Mouse (Mus musculus) left cerebral cortex, postnatal 10 days (tissue): ENCODE measurements at regions not wholly inside any gene's neighbourhood (a gene's known extent, or its start where the extent isn't known, plus 50 kb on each side); places are given as distances from the start of the nearest gene placed in this dataset.
A peak's percentile ranks its signal among the peaks of the same experiment; 100 is the strongest.
"Not testable (repeated sequence)": the region's sequence is repeated elsewhere in the genome, so short reads cannot be mapped to it uniquely, and the experiment has no call there.

Experiments used
- DNase-seq, 2 experiments: peaks; one replicate each; pipeline ENCODE4 v3.0.0; 2021 to 2022; ENCODE audit warnings: low spot score in 2 of 2, mixed read lengths in 1 of 2; ENCODE audit errors: extremely low spot score in 1 of 2
- intact Hi-C: fragments of 180-260 bp; cut with DNase I; formaldehyde crosslinking; loops from one replicate; pipeline ENCODE4 v1.15.1; 2025

- DNase-seq, result no peak
- intact Hi-C loops, result no loop called here
Observed at GRCm38 (mm10) chr9:31656676-31657075, 192.4 kb upstream of the Tmem45b start.

DNA sequence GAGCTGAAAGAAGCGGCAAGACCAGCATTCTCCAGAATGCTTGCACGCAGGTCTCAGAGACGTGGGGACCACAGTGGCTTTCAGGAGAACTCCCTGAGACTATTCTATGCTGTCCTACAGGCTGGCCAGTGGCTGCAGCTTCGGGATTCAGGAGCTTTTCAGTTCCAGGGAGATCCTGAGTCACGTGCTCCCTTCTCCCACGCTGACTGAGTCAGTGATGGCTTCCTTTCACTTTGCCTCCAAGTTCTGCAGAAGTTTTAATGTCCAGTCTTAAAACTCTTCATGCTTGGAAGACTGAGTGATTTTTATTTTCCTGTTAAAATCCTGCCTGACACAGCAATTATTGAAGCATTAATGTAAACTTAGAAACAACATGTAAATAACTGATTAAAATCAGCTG, 190.5 kb upstream of the Tmem45b start:
- no peak for DNase-seq
- intact Hi-C loops, result no loop called here

- intact Hi-C loops, result no loop called here
- DNase-seq, result no peak
Observed at GRCm38 (mm10) chr9:31654213-31654612, 190.0 kb upstream of the Tmem45b start.

GRCm38 (mm10) chr9:31653788-31654187, 189.5 kb upstream of the Tmem45b start:
- no peak for DNase-seq
- intact Hi-C loops, result no loop called here

- intact Hi-C loops, result no loop called here
- DNase-seq, result no peak
Observed at GRCm38 (mm10) chr9:31650362-31651130, 186.3 kb upstream of the Tmem45b start.

- intact Hi-C loops, result no loop called here
- no peak for DNase-seq
Observed at GRCm38 (mm10) chr9:31649073-31649472, 184.8 kb upstream of the Tmem45b start.

DNA sequence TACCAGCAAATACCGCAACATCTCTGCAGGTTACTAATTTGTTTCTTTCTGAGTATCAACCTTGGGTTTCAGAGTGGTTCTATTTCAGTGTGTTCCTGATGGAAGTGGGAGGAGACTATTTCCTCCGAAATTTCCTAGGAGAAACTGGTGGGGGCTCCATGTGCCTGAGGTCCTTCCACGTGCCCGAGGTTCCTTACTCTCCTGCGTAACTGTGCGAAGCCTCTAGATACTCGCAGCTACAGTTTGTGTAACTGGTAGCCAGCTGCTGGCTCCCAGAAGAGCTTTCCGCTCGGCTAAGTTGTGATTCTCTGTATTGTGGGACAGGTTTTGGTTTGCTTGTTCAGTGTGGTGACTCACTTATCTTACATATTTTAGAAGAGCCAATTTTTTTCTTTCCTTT, 184.3 kb upstream of the Tmem45b start:
- DNase-seq, result no peak
- intact Hi-C loops, result no loop called here

DNA sequence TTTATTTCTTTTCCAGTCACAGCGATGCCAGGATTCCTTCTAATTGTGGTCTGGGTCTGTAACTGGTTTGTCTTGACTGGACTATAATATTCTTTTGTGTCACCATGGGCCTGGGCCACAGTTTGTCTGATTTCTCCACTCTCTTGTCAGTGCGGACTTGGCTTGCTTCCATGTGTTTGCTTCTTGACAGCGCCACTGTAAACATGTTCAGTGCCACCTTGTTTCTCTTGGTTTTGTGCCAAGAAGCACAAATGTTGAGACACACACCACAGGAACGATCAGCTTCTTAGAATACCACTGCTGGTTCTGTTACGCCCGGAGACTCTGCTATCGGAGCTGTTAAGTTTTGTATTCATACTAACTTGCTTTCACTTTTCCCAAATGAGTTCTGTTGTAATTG, 180.9 kb upstream of the Tmem45b start:
- intact Hi-C loops, result no loop called here
- peak in 1 of 2 experiments; percentile 38 for DNase-seq

GRCm38 (mm10) chr9:31644106-31644505, 179.8 kb upstream of the Tmem45b start:
- DNase-seq, result no peak
- intact Hi-C loops, result no loop called here

DNA sequence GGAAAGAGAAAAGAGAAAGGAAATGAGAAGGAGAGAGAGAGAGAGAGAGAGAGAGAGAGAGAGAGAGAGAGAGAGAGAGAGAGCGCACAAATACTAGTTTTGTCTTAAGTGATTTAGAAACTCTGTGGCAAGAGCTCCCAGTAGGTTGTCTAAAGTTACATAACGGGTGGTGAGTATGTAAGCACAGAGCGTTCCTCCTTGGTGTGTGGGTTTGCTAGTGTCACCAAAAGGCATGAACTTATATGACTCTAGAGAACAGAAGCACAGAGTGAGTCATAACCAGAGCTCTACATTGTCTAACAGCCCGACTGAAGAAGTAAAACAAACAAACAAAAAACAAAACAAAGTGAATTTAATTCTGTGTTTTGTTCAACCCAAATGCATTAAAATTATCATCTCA, 177.9 kb upstream of the Tmem45b start:
- DNase-seq, result no peak
- intact Hi-C loops, result no loop called here

DNA sequence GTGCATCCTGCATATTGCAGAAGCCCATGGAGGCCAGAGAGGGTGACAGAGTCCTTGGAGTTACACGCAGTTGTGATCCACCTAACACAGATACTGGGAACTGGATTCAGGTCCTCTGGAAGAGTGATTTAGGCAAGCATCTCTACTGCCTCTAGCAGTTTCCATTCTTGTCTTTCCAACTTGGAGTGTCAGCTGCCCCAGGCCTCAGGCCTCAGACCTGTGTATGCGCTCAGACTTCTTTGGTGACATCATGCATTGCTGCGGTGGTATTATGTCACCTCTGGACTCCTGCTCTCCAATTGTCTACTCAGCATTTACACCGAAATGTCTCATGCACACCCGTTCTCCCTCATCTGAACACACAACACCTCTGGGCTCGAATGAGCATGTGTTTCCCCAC, 164.0 kb upstream of the Tmem45b start:
- DNase-seq, result no peak
- intact Hi-C loops, result no loop called here

GRCm38 (mm10) chr9:31621553-31621952, 157.3 kb upstream of the Tmem45b start:
- DNase-seq, intact Hi-C loops: not testable (repeated sequence)

- DNase-seq, result no peak
- intact Hi-C loops, result no loop called here
Observed at GRCm38 (mm10) chr9:31619344-31619743, 155.1 kb upstream of the Tmem45b start.

GRCm38 (mm10) chr9:31614250-31614945, 150.1 kb upstream of the Tmem45b start:
- intact Hi-C loops, result no loop called here
- no peak for DNase-seq

- intact Hi-C loops, result no loop called here
- DNase-seq, result no peak
Observed at GRCm38 (mm10) chr9:31611036-31611695, 146.9 kb upstream of the Tmem45b start.

DNA sequence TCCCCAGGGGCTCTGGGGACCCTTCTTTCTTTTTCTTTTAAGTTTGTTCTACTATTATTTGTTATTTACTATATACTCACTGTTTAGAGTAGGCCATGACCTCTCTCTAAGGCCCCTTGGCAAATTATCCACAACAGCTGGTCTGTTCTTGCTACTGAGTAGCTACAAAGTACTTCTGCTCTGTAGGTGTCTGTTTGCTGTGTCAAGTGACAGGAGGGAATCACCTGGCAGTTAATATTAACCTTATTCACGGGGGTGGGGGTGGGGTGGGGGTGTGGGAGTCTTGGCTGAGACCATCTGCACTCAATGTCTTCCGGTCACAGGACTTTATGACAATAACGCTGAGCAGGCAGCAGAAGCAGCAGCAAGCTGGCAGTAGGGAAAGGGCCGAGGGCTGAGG, 146.4 kb upstream of the Tmem45b start:
- DNase-seq, result no peak
- intact Hi-C loops, result no loop called here

DNA sequence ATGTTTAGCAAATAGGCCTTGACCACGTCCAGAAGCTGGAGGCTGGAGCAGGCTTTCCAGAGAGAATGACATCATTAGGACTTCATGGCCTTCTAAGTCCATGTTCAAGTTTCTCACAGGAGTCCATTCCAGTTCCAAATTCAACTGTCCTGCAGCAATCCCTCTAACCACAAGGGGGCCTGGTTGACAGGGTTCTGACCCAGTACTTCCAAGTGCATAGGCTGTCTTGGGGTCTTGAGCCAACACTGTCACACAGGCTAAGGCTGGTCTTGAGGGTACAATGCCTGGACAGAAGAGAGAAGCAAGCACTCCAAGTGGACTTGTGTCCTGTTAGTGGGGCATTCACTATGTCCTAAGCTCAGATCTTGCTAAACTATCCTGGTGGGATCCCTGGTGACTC, 145.9 kb upstream of the Tmem45b start:
- DNase-seq, result no peak
- intact Hi-C loops, result no loop called here

- intact Hi-C loops, result no loop called here
- no peak for DNase-seq
Observed at GRCm38 (mm10) chr9:31609731-31610130, 145.5 kb upstream of the Tmem45b start.

- DNase-seq, result no peak
- intact Hi-C loops, result no loop called here
Observed at GRCm38 (mm10) chr9:31608084-31608870, 144.0 kb upstream of the Tmem45b start.
